Mouse (Mus musculus): Measurements from ENCODE around the gene Cuedc1. TPM values are rescaled to one million over a fixed set of nuclear protein-coding genes. Genes with fewer than 3 reads are reported as not detected.

Gene Cuedc1
- polyA plus RNA-seq, 1 experiment = 15.5 TPM

- peaks cover 4% of the 10 kb centered on the region for H3K4me1 ChIP-seq (replicated peaks; ENCODE audit: control insufficient read depth, insufficient read depth, low read length)
- no peak overlapping the region for H3K4me3 ChIP-seq (ENCODE audit: control insufficient read depth, insufficient read depth, low read length)
Measured at GRCm38 (mm10) chr11:88156403-88156802, 58.5 kb downstream of the Cuedc1 start.

GRCm38 (mm10) chr11:88158842-88159246, 61.0 kb downstream of the Cuedc1 start:
- H3K36me3 ChIP-seq (ENCODE audit: control insufficient read depth, insufficient read depth, low read length) = no peaks in the 10 kb centered on the region
- no peak overlapping the region for H3K27ac ChIP-seq (ENCODE audit: control insufficient read depth, insufficient read depth, low read length)
- H3K27me3 ChIP-seq (ENCODE audit: control insufficient read depth, insufficient read depth, low read length) = no peaks in the 10 kb centered on the region
- no peak for TF ChIP-seq CTCF (IDR thresholded peaks at IDR 0.05; ENCODE audit: borderline replicate concordance, control insufficient read depth, extremely low read depth, insufficient read depth, low read length, poor library complexity)
- TF ChIP-seq POLR2A (IDR thresholded peaks at IDR 0.05; ENCODE audit: control insufficient read depth, extremely low read depth, insufficient read depth, low read length, poor library complexity) = no peak
- 93% methylated on average over 5 of the region's 5 CpGs for WGBS
- H3K4me1 ChIP-seq (replicated peaks; ENCODE audit: control insufficient read depth, insufficient read depth, low read length) = peaks cover 10% of the 10 kb centered on the region
- H3K4me3 ChIP-seq (ENCODE audit: control insufficient read depth, insufficient read depth, low read length) = no peak overlapping the region
- DNase-seq = no peak

More at GRCm38 (mm10) chr11:88156403-88156802, 58.5 kb downstream of the Cuedc1 start:
- Histone ChIP-seq H3K27me3 (ENCODE audit: control insufficient read depth, insufficient read depth, low read length) (no peaks in the 10 kb centered on the region), H3K27ac (ENCODE audit: control insufficient read depth, insufficient read depth, low read length) (no peak overlapping the region), H3K36me3 (ENCODE audit: control insufficient read depth, insufficient read depth, low read length) (no peaks in the 10 kb centered on the region)
- no peak for DNase-seq
- WGBS = 87% methylated on average over 2 of the region's 2 CpGs
- TF ChIP-seq POLR2A (IDR thresholded peaks at IDR 0.05; ENCODE audit: control insufficient read depth, extremely low read depth, insufficient read depth, low read length, poor library complexity) = no peak
- TF ChIP-seq CTCF (IDR thresholded peaks at IDR 0.05; ENCODE audit: borderline replicate concordance, control insufficient read depth, extremely low read depth, insufficient read depth, low read length, poor library complexity) = no peak

DNA sequence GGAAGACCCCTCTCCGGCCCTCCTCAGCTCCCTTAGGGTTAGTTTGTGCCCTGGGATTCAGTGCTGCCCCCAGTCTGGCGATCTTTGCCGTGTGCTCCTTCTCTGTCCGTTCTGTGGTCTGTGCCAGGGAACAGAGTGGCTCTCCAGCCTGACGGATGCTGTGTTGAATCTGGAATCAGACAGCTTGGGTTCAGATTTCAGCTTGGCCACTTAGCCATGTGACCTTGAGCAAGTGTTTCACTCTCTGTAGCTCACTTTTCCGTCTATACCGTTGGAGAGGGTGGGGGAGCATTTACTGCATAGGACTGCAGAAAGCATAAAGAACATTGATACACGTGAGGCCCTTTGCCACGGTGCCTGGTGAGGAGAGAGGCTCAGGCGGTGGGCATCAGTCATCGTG, 61.5 kb downstream of the Cuedc1 start:
- no peak for TF ChIP-seq POLR2A (IDR thresholded peaks at IDR 0.05; ENCODE audit: control insufficient read depth, extremely low read depth, insufficient read depth, low read length, poor library complexity)
- no peak for TF ChIP-seq CTCF (IDR thresholded peaks at IDR 0.05; ENCODE audit: borderline replicate concordance, control insufficient read depth, extremely low read depth, insufficient read depth, low read length, poor library complexity)
- no peak for DNase-seq
- no peaks in the 10 kb centered on the region for H3K27me3 ChIP-seq (ENCODE audit: control insufficient read depth, insufficient read depth, low read length)
- H3K36me3 ChIP-seq (ENCODE audit: control insufficient read depth, insufficient read depth, low read length) = no peaks in the 10 kb centered on the region
- peaks cover 14% of the 10 kb centered on the region for H3K4me1 ChIP-seq (replicated peaks; ENCODE audit: control insufficient read depth, insufficient read depth, low read length)
- 92% methylated on average over 11 of the region's 11 CpGs for WGBS
- H3K4me3 ChIP-seq (ENCODE audit: control insufficient read depth, insufficient read depth, low read length) = no peak overlapping the region
- no peak overlapping the region for H3K27ac ChIP-seq (ENCODE audit: control insufficient read depth, insufficient read depth, low read length)

DNA sequence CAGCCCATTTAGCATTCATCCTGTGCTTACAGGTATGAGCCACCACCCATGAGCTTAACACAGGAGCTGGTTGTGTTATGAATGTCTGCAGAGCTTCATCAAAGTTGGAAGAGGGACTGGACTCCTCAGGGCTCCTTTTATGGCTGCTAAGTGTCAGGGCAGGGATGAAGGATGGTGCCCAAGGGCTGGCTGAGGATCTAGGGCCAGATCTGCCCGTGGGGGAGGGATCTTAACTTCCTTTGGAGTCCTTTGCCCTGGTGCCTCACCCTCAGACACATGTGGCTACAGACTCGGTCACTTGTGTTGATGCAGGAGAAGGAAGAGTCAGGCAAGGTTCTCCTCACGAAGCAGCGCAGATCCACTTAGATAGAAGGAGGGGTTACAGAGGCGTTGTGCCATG, 62.5 kb downstream of the Cuedc1 start:
- Histone ChIP-seq H3K36me3 (ENCODE audit: control insufficient read depth, insufficient read depth, low read length) (no peaks in the 10 kb centered on the region), H3K27ac (ENCODE audit: control insufficient read depth, insufficient read depth, low read length) (no peak overlapping the region), H3K27me3 (ENCODE audit: control insufficient read depth, insufficient read depth, low read length) (no peaks in the 10 kb centered on the region), H3K4me1 (replicated peaks; ENCODE audit: control insufficient read depth, insufficient read depth, low read length) (peaks cover 24% of the 10 kb centered on the region), H3K4me3 (ENCODE audit: control insufficient read depth, insufficient read depth, low read length) (no peak overlapping the region)
- no peak for TF ChIP-seq POLR2A (IDR thresholded peaks at IDR 0.05; ENCODE audit: control insufficient read depth, extremely low read depth, insufficient read depth, low read length, poor library complexity)
- TF ChIP-seq CTCF (IDR thresholded peaks at IDR 0.05; ENCODE audit: borderline replicate concordance, control insufficient read depth, extremely low read depth, insufficient read depth, low read length, poor library complexity) = no peak
- WGBS = 81% methylated on average over 5 of the region's 5 CpGs
- no peak for DNase-seq

- peak overlapping the region; percentile 45 for H3K4me3 ChIP-seq (ENCODE audit: control insufficient read depth, insufficient read depth, low read length)
- no peak for DNase-seq
- TF ChIP-seq POLR2A (IDR thresholded peaks at IDR 0.05; ENCODE audit: control insufficient read depth, extremely low read depth, insufficient read depth, low read length, poor library complexity) (no peak), CTCF (IDR thresholded peaks at IDR 0.05; ENCODE audit: borderline replicate concordance, control insufficient read depth, extremely low read depth, insufficient read depth, low read length, poor library complexity) (no peak)
- WGBS = 6% methylated on average over 26 of the region's 33 CpGs
- H3K27ac ChIP-seq (ENCODE audit: control insufficient read depth, insufficient read depth, low read length) = no peak overlapping the region
- no peaks in the 10 kb centered on the region for H3K27me3 ChIP-seq (ENCODE audit: control insufficient read depth, insufficient read depth, low read length)
- no peaks in the 10 kb centered on the region for H3K36me3 ChIP-seq (ENCODE audit: control insufficient read depth, insufficient read depth, low read length)
- H3K4me1 ChIP-seq (replicated peaks; ENCODE audit: control insufficient read depth, insufficient read depth, low read length) = peaks cover 24% of the 10 kb centered on the region
Measured at GRCm38 (mm10) chr11:88161051-88161581, 63.3 kb downstream of the Cuedc1 start.

DNA sequence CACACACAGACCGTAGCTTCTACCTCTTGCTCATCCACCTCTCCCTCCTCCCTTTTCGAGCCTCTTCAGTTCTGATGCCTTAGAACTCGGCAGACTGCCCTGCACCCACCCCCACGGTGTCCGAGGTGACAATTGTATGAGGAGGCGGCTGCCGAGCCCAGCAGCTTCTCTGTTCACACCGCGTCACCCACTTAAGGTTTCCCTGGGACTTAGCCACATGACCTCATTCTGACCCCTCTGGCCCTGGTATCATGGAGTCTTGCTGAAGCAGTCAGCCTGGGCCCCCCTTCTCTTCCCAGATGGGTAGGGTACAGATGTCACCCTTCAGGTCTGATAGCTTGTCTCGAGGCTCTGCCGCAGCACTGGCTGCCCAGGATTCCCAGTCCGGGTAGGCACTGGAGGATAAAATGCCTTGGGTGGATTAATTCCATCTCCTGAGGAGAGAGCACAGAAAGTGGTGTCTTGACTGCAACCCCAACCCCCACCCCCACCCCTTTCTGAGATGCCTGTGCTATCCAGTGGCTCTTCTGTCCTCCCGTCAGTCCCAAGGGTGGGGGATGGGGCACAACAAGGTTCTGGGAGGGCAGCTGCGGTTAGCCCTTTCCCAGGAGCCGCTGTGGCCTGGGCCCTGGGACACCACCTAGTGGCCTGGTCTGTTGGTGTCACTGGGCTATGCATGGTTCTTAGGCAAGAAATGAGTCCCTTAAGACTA, 63.9 kb downstream of the Cuedc1 start:
- peak; percentile 72 for DNase-seq
- Histone ChIP-seq H3K4me3 (ENCODE audit: control insufficient read depth, insufficient read depth, low read length) (peak overlapping the region; percentile 45), H3K36me3 (ENCODE audit: control insufficient read depth, insufficient read depth, low read length) (no peaks in the 10 kb centered on the region), H3K27me3 (ENCODE audit: control insufficient read depth, insufficient read depth, low read length) (no peaks in the 10 kb centered on the region), H3K4me1 (replicated peaks; ENCODE audit: control insufficient read depth, insufficient read depth, low read length) (peaks cover 24% of the 10 kb centered on the region), H3K27ac (ENCODE audit: control insufficient read depth, insufficient read depth, low read length) (no peak overlapping the region)
- under 1% methylated on average over 15 of the region's 15 CpGs for WGBS
- TF ChIP-seq POLR2A (IDR thresholded peaks at IDR 0.05; ENCODE audit: control insufficient read depth, extremely low read depth, insufficient read depth, low read length, poor library complexity) (no peak), CTCF (IDR thresholded peaks at IDR 0.05; ENCODE audit: borderline replicate concordance, control insufficient read depth, extremely low read depth, insufficient read depth, low read length, poor library complexity) (peak; percentile 83)

Measured in thymus, adult 2 months (tissue).